Mouse (Mus musculus) erythroblast, adult 5-6 weeks (primary cell): ENCODE measurements around the gene Srebf1. TPM values are rescaled to one million over a fixed set of nuclear protein-coding genes. Genes with fewer than 3 reads are reported as not detected.

ENCODE experiments used
- ATAC-seq: replicated peaks from 2 replicates; pipeline ENCODE4 v1.8.0; 2016; ENCODE audit warnings: moderate number of reproducible peaks, mild to moderate bottlenecking, moderate TSS enrichment, inconsistent platforms; ENCODE audit not compliant: poor library complexity, low FRiP score, severe bottlenecking
- total RNA-seq, 2 experiments: library from RNA; stranded (forward) in 1 of 2; stranded (reverse) in 1 of 2; fragments of 150-400 nt in 1 of 2; fragments of 200-764, 138-1000 nt in 1 of 2; gene quantifications; 2 replicates each; pipeline versions ENCODE4 v1.2.3 to v1.2.4; 2015 to 2017; ENCODE audit warnings: low replicate concordance in 2 of 2

The Srebf1 gene
- total RNA-seq, 2 experiments from 2014 or later: 1.3 to 12.2 TPM

GRCm38 (mm10) chr11:60187070-60187469 lies 35.3 kb downstream of the Srebf1 start:
- ATAC-seq: no peak

GRCm38 (mm10) chr11:60185396-60186231 lies 36.8 kb downstream of the Srebf1 start:
- no peak for ATAC-seq

GRCm38 (mm10) chr11:60184346-60185325 lies 37.7 kb downstream of the Srebf1 start:
- no peak for ATAC-seq

GRCm38 (mm10) chr11:60182741-60183140 lies 39.6 kb downstream of the Srebf1 start:
- ATAC-seq: no peak

- no peak for ATAC-seq
Measured at GRCm38 (mm10) chr11:60182116-60182670, 40.2 kb downstream of the Srebf1 start.

- ATAC-seq: no peak
Measured at GRCm38 (mm10) chr11:60178506-60178905, 43.9 kb downstream of the Srebf1 start.

- ATAC-seq: no peak
Measured at GRCm38 (mm10) chr11:60178005-60178404, 44.4 kb downstream of the Srebf1 start.

- ATAC-seq: no peak
Measured at GRCm38 (mm10) chr11:60176975-60177657, 45.3 kb downstream of the Srebf1 start.

- ATAC-seq: no peak
Measured at GRCm38 (mm10) chr11:60176182-60176974, 46.0 kb downstream of the Srebf1 start.

- ATAC-seq: no peak
Measured at GRCm38 (mm10) chr11:60175371-60176181, 46.8 kb downstream of the Srebf1 start.

GRCm38 (mm10) chr11:60173606-60174184 lies 48.7 kb downstream of the Srebf1 start:
- no peak for ATAC-seq

- ATAC-seq: no peak
Measured at GRCm38 (mm10) chr11:60172074-60172473, 50.3 kb downstream of the Srebf1 start.

- ATAC-seq: no peak
Measured at GRCm38 (mm10) chr11:60168780-60169179, 53.6 kb downstream of the Srebf1 start.

- ATAC-seq: no peak
Measured at GRCm38 (mm10) chr11:60165076-60165475, 57.3 kb downstream of the Srebf1 start.

- ATAC-seq: no peak
Measured at GRCm38 (mm10) chr11:60164450-60164849, 57.9 kb downstream of the Srebf1 start.

GRCm38 (mm10) chr11:60163362-60163761 lies 59.0 kb downstream of the Srebf1 start:
- no peak for ATAC-seq

GRCm38 (mm10) chr11:60162547-60162946 lies 59.8 kb downstream of the Srebf1 start:
- no peak for ATAC-seq
